Mouse (Mus musculus) ZHBTc4 (cell line): ENCODE measurements around the gene Olfr619.

Experiments used
- DNase-seq: peaks from one replicate; pipeline ENCODE4 v3.0.0-alpha.2; 2011; ENCODE audit warnings: low read depth, low spot score

Gene Olfr619

GRCm38 (mm10) chr7:103600275-103600674 is at the start of gene Olfr619:
Olfr619 (plus strand) TSS chr7:103600575.
- no peak for DNase-seq

- no peak for DNase-seq
Measured at GRCm38 (mm10) chr7:103555779-103556178, 44.6 kb upstream of the Olfr619 start, which contains the start of gene Olfr615. Olfr615 (plus strand) TSS chr7:103556079.

- no peak for DNase-seq
Measured at GRCm38 (mm10) chr7:103569043-103569442, 31.3 kb upstream of the Olfr619 start, which contains the start of gene Olfr616. Olfr616 (minus strand) TSS chr7:103569143.

GRCm38 (mm10) chr7:103572761-103573160 is 27.6 kb upstream of the Olfr619 start, which contains the start of gene Olfr617:
Olfr617 (plus strand) TSS chr7:103573061.
- DNase-seq, result no peak

- DNase-seq, result no peak
Measured at GRCm38 (mm10) chr7:103589803-103590202, 10.6 kb upstream of the Olfr619 start, which contains the start of gene Olfr618. Olfr618 (plus strand) TSS chr7:103590103.

- DNase-seq, result no peak
Measured at GRCm38 (mm10) chr7:103607425-103607824, 7.0 kb downstream of the Olfr619 start.

GRCm38 (mm10) chr7:103612434-103612833 is 12.1 kb downstream of the Olfr619 start, which contains the start of gene Olfr620:
Olfr620 (minus strand) TSS chr7:103612534.
- no peak for DNase-seq

- DNase-seq, result no peak
Measured at GRCm38 (mm10) chr7:103636795-103637194, 36.4 kb downstream of the Olfr619 start.

- no peak for DNase-seq
Measured at GRCm38 (mm10) chr7:103642602-103643001, 42.2 kb downstream of the Olfr619 start, which contains the start of gene Olfr622. Olfr622 (minus strand) TSS chr7:103642702.

- no peak for DNase-seq
Measured at GRCm38 (mm10) chr7:103644070-103644469, 43.7 kb downstream of the Olfr619 start.
